Mouse (Mus musculus) stomach, adult 2 months (tissue): Measurements from ENCODE around the gene Atpaf2. TPM values are rescaled to one million over a fixed set of nuclear protein-coding genes. Genes with fewer than 3 reads are reported as not detected.

Experiments
- polyA plus RNA-seq: library from polyadenylated mRNA; depleted of rRNA; stranded (reverse); fragments of >200 nt; gene quantifications from 2 replicates; pipeline ENCODE4 v1.2.3, GENCODE M21; 2012; rRNA removed

Gene Atpaf2
- polyA plus RNA-seq, result 15.6 and 22.1 TPM in 2 replicates

DNA sequence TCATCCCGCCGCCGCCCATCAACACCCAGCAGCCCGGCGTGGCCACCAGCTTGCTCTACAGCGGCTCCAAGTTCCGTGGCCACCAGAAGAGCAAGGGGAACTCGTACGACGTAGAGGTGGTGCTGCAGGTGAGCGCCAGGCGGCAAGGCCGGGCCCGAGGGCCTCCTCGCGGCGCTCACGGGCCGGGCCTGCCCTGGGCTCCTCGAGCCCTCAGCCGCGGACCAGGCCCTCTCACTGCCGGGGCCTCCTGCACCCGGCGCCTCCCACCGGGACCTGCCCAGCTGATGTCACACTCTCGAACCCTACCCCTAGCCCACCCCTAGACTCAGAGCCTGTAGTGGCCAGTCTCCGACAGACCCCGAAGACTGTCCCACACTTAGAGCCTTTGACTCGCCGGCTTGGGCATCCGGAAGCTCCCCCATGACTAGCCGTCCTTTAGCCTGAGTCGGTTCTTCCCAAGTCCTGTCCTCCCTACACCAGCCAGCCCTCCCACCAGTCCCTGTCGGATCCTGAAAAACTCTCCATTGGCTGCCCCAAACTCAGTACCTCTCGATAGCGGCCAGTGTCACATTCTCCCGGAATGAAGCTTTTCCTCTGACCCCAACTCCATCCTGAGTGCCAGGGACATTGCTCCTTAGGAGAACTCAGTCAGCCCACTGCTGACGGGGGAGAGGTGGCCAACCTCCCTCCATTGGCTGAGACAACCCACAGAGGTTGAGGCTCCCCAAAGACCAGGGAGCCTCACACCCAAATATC is at the start of gene Atpaf2:
Gene Atpaf2 (minus strand): TSS at position 741 of the 756 bp plus-strand sequence.

DNA sequence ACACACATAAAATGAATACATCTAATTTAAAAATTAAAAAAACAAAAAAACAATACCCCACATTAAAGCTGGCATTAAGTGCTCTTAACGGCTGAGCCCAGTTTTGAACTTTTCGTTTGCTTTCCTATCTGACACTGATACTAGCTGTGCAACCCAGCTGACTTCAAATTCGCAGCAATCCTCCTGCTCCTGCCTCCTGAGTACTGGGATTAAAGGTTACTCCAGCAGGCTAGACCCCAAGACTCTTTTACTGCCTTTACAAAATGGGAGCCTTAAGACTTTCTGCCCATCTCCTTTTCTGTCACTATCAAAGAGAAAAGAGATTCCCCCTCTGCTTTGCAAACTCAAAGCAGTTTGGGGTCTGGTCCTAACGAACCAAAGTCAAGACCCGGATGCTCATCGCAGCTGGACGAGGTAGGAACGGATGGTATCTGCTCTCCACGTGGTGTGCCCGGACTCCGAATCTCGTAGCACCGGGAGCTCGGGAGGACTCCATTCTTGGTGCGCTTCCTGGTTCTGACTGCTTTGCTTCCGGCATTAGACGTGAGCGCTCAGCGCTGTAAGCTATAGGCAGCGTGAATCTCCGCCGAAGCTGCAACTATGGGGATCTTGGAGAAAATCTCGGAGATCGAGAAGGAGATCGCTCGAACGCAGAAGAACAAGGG is 36.0 kb upstream of the Atpaf2 start, which contains the start of gene Drg2:
Gene Drg2 (plus strand): TSS at position 512 of the 665 bp plus-strand sequence.

DNA sequence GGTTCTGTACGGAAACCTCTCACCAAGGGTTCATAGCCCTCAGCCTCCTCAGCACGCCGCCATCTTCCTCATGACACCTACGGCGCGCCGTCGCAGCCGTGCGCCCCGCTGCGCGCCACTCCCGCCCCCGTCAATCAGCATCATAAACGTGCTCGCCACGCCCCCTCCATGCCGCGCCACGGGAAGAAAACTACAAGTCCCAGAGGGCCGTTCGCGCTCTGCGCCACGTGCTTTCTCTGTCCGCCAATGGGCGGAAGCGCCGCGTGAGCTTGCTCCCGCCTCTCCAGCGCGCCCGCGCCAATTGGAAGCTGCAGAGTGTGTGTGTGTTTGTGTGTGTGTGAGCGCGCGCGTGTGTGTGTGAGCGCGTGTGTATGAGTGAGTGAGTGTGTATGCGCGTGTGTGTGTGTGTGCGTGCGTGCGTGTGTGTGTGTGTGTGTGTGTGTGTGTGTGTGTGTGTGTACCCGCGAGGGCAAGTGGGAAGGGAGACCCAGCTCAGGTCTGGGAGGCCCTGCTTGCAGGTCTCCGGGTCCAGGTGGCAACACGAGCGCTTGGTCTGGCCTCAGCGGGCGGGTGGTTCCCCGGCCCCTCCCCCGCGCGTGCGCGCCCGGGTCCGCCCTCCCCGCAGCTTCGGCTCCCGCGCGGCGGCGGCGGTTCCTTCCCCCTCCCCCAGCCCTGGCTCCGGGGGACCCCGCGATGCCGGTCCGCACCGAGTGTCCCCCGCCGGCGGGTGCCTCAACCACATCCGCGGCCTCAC is 1.1 kb downstream of the Atpaf2 start, which contains the start of gene Gid4:
Gene Gid4 (plus strand): TSS at position 183 of the 754 bp plus-strand sequence.

DNA sequence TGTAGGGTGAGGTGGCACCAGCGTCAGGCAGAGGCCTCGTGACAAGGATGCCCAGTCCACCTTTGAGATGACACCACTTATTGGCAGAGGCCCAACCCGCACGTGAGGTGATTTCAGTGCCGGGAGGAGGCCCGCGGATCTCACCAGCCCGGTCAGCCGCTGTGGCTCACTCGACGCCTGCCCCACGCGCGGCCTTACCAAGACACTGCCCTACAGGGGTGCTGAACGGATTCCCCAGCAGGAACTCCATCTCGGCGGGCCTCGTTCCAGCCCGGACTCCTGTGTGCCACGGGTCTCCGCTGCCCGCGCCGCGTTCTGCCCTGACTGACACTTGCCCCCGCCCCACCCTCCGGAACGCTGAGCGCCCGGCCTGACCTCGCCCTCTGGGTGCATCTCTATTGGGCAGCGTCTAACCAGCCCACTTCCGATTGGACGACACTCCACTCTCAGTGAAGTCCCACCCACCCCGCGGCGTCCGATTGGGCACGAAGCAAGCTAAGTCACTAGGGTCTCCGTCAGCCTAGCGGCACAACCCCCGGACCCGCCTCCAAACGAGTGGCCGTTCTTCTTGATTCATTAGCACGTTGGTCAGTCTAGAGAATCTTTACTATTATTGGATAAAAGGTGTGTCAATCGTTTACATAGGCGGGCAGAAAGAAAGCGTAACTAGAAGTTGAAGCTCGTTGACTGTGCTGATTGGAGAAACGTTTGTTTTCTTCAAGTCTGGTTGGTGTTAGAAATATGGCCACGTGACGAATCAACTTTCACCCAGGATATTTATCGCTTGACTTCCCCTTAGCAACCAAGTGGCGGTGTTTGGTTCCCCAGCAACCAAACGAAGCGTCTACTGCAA is 65.5 kb downstream of the Atpaf2 start, which contains the start of the genes Tom1l2 and Drc3:
Gene Tom1l2 (minus strand): TSS at position 347 of the 853 bp plus-strand sequence.
Gene Drc3 (plus strand): TSS at position 771 of the 853 bp plus-strand sequence.

Other genes starting within 250 kb of the Atpaf2 start
- gene Srebf1, start 195.9 kb downstream of the Atpaf2 start, polyA plus RNA-seq, result 81.7 and 91.5 TPM in 2 replicates
- 39.9 and 40.3 TPM in 2 replicates for gene Tom1l2, start 65.6 kb downstream of the Atpaf2 start, polyA plus RNA-seq
- 0.12 TPM in 1 of 2 replicates, not detected in the other for gene Drc3, start 65.1 kb downstream of the Atpaf2 start, polyA plus RNA-seq
- gene Gid4, start 1.3 kb downstream of the Atpaf2 start, polyA plus RNA-seq, result 9.9 and 12.3 TPM in 2 replicates
- gene Drg2, start 36.1 kb upstream of the Atpaf2 start, polyA plus RNA-seq, result 21.5 and 23.9 TPM in 2 replicates
- gene Myo15, start 50.9 kb upstream of the Atpaf2 start, polyA plus RNA-seq, result 0.11 and 0.25 TPM in 2 replicates
- 8.8 and 10.8 TPM in 2 replicates for gene Alkbh5, start 117.9 kb upstream of the Atpaf2 start, polyA plus RNA-seq